Mouse (Mus musculus) midbrain, embryonic 12.5 days (tissue): ENCODE measurements around the gene Hoxd10. TPM values are rescaled to one million over a fixed set of nuclear protein-coding genes. Genes with fewer than 3 reads are reported as not detected.

Experiments used
- ATAC-seq: fragments of 200-750 bp; cut with Nextera tagmentation; 2 replicates; pipeline ENCODE4 v1.8.0; 2017; ENCODE audit warnings: low read depth, moderate TSS enrichment, moderate library complexity; ENCODE audit not compliant: low FRiP score
- H3K27ac ChIP-seq: fragments of 300-500 bp; sonication (generic); replicated peaks from 2 replicates; pipeline ENCODE4 v1.5.1; 2016; ENCODE audit warnings: mild to moderate bottlenecking
- H3K27me3 ChIP-seq: fragments of 300-500 bp; sonication (generic); 2 replicates; pipeline ENCODE4 v1.6.1; 2016; ENCODE audit warnings: mild to moderate bottlenecking
- H3K36me3 ChIP-seq: fragments of 300-500 bp; sonication (generic); 2 replicates; pipeline ENCODE4 v1.6.1; 2016
- H3K4me1 ChIP-seq: fragments of 300-500 bp; sonication (generic); 2 replicates; pipeline ENCODE4 v1.6.1; 2016
- H3K4me2 ChIP-seq: fragments of 300-500 bp; sonication (generic); replicated peaks from 2 replicates; pipeline ENCODE4 v1.6.1; 2016; ENCODE audit warnings: mild to moderate bottlenecking, moderate library complexity
- H3K4me3 ChIP-seq: fragments of 300-500 bp; sonication (generic); 2 replicates; pipeline ENCODE4 v1.5.1; 2016; ENCODE audit warnings: mild to moderate bottlenecking
- H3K9ac ChIP-seq: fragments of 300-500 bp; sonication (generic); replicated peaks from 2 replicates; pipeline ENCODE4 v1.6.1; 2016; ENCODE audit warnings: mild to moderate bottlenecking, moderate library complexity
- H3K9me3 ChIP-seq: fragments of 300-500 bp; sonication (generic); 2 replicates; pipeline ENCODE4 v1.6.1; 2016; ENCODE audit warnings: mild to moderate bottlenecking
- WGBS: fragments of 180-500 bp; shearing (Covaris S2); methylation state at CpG from one replicate; pipeline ENCODE4 v1.1.7; 2016; 5-methylcytosine and 5-hydroxymethylcytosine counted together
- polyA plus RNA-seq: library from polyadenylated mRNA; unstranded; fragments of >200 nt; fragmentation: Nextera tagmentation; extraction: Ambion mirVana; gene quantifications from 2 replicates; pipeline ENCODE4 v1.2.1, GENCODE M21; 2016

Gene Hoxd10
- polyA plus RNA-seq, 1 experiment from 2014 or later: not detected

- H3K4me1 ChIP-seq: 0 out of 2 replicates have a peak, but pooled peaks cover 5% of the 10 kb centered on the region
- H3K27me3 ChIP-seq: peaks cover 99% of the 10 kb centered on the region
- H3K27ac ChIP-seq: no peak overlapping the region
- H3K4me2 ChIP-seq: peak overlapping the region; percentile 14; the same call in 1 of the 2 replicates
- under 1% methylated on average over 43 of the region's 43 CpGs for WGBS
- no peak for ATAC-seq
- H3K9me3 ChIP-seq: no peaks in the 10 kb centered on the region
- H3K9ac ChIP-seq: no peak overlapping the region
- H3K4me3 ChIP-seq: peak overlapping the region; percentile 14; the same call in 1 of the 2 replicates
- no peaks in the 10 kb centered on the region for H3K36me3 ChIP-seq
These were observed 35.4 kb downstream of the Hoxd10 start for GRCm38 (mm10) chr2:74726973-74727639.

GRCm38 (mm10) chr2:74727640-74728302, 36.0 kb downstream of the Hoxd10 start:
- H3K4me2 ChIP-seq: peak overlapping the region; percentile 14; the same call in 1 of the 2 replicates
- peaks cover 99% of the 10 kb centered on the region for H3K27me3 ChIP-seq
- H3K27ac ChIP-seq: no peak overlapping the region

GRCm38 (mm10) chr2:74728303-74728680, 36.6 kb downstream of the Hoxd10 start:
- WGBS: 2% methylated on average over 13 of the region's 13 CpGs

More at GRCm38 (mm10) chr2:74727640-74728302, 36.0 kb downstream of the Hoxd10 start:
- Histone ChIP-seq H3K36me3 (no peaks in the 10 kb centered on the region), H3K9me3 (no peaks in the 10 kb centered on the region), H3K4me3 (peak overlapping the region; percentile 14; the same call in 1 of the 2 replicates), H3K9ac (no peak overlapping the region), H3K4me1 (peaks cover 9% of the 10 kb centered on the region; the same call in 1 of the 2 replicates)
- WGBS: 2% methylated on average over 25 of the region's 25 CpGs
- ATAC-seq: no peak

GRCm38 (mm10) chr2:74730331-74730730, 38.6 kb downstream of the Hoxd10 start:
- H3K9me3 ChIP-seq: no peaks in the 10 kb centered on the region
- H3K27ac ChIP-seq: no peak overlapping the region
- ATAC-seq: no peak
- no peaks in the 10 kb centered on the region for H3K36me3 ChIP-seq
- no peak overlapping the region for H3K4me2 ChIP-seq
- peaks cover 9% of the 10 kb centered on the region; the same call in 1 of the 2 replicates for H3K4me1 ChIP-seq
- no peak overlapping the region for H3K4me3 ChIP-seq
- peaks cover 99% of the 10 kb centered on the region for H3K27me3 ChIP-seq
- WGBS: 3% methylated on average over 8 of the region's 8 CpGs
- H3K9ac ChIP-seq: no peak overlapping the region

More at GRCm38 (mm10) chr2:74728303-74728680, 36.6 kb downstream of the Hoxd10 start:
- no peak overlapping the region for H3K4me3 ChIP-seq
- H3K9me3 ChIP-seq: no peaks in the 10 kb centered on the region
- no peaks in the 10 kb centered on the region for H3K36me3 ChIP-seq
- H3K27ac ChIP-seq: no peak overlapping the region
- H3K27me3 ChIP-seq: peaks cover 99% of the 10 kb centered on the region
- no peak overlapping the region for H3K4me2 ChIP-seq
- peaks cover 9% of the 10 kb centered on the region; the same call in 1 of the 2 replicates for H3K4me1 ChIP-seq
- no peak for ATAC-seq
- no peak overlapping the region for H3K9ac ChIP-seq

- Histone ChIP-seq H3K9me3 (no peaks in the 10 kb centered on the region), H3K4me2 (no peak overlapping the region), H3K4me3 (no peak overlapping the region), H3K36me3 (no peaks in the 10 kb centered on the region), H3K4me1 (peaks cover 11% of the 10 kb centered on the region), H3K27ac (no peak overlapping the region), H3K9ac (no peak overlapping the region), H3K27me3 (peaks cover 99% of the 10 kb centered on the region)
- no peak for ATAC-seq
These were observed 39.3 kb downstream of the Hoxd10 start for GRCm38 (mm10) chr2:74731055-74731454.

- H3K9me3 ChIP-seq: no peaks in the 10 kb centered on the region
- H3K4me3 ChIP-seq: no peak overlapping the region
- no peak for ATAC-seq
- no peaks in the 10 kb centered on the region for H3K36me3 ChIP-seq
- H3K27me3 ChIP-seq: peaks cover 99% of the 10 kb centered on the region
- H3K9ac ChIP-seq: no peak overlapping the region
- H3K4me2 ChIP-seq: no peak overlapping the region
- 1% methylated on average over 9 of the region's 9 CpGs for WGBS
- no peak overlapping the region for H3K27ac ChIP-seq
- H3K4me1 ChIP-seq: peaks cover 13% of the 10 kb centered on the region
These were observed 40.2 kb downstream of the Hoxd10 start for GRCm38 (mm10) chr2:74731799-74732512.

- no peak for ATAC-seq
- H3K9ac ChIP-seq: no peak overlapping the region
- no peaks in the 10 kb centered on the region for H3K9me3 ChIP-seq
- 1% methylated on average over 52 of the region's 52 CpGs for WGBS
- no peak overlapping the region for H3K4me3 ChIP-seq
- peaks cover 8% of the 10 kb centered on the region for H3K4me1 ChIP-seq
- no peak overlapping the region for H3K4me2 ChIP-seq
- H3K27ac ChIP-seq: no peak overlapping the region
- no peaks in the 10 kb centered on the region for H3K36me3 ChIP-seq
- H3K27me3 ChIP-seq: peaks cover 99% of the 10 kb centered on the region
These were observed 41.0 kb downstream of the Hoxd10 start for GRCm38 (mm10) chr2:74732513-74733316.

- Histone ChIP-seq H3K27me3 (peaks cover 99% of the 10 kb centered on the region), H3K4me2 (no peak overlapping the region), H3K27ac (no peak overlapping the region), H3K4me3 (no peak overlapping the region), H3K9me3 (no peaks in the 10 kb centered on the region), H3K36me3 (no peaks in the 10 kb centered on the region), H3K9ac (no peak overlapping the region), H3K4me1 (peaks cover 8% of the 10 kb centered on the region)
- no peak for ATAC-seq
- WGBS: 0% methylated on average over 16 of the region's 16 CpGs
These were observed 41.6 kb downstream of the Hoxd10 start for GRCm38 (mm10) chr2:74733317-74733661.

- no peaks in the 10 kb centered on the region for H3K9me3 ChIP-seq
- H3K4me3 ChIP-seq: no peak overlapping the region
- WGBS: 0% methylated on average over 6 of the region's 6 CpGs
- H3K27me3 ChIP-seq: peaks cover 99% of the 10 kb centered on the region
- no peaks in the 10 kb centered on the region for H3K36me3 ChIP-seq
- no peak overlapping the region for H3K4me2 ChIP-seq
- ATAC-seq: no peak
- H3K27ac ChIP-seq: no peak overlapping the region
- no peak overlapping the region for H3K9ac ChIP-seq
- peaks cover 8% of the 10 kb centered on the region for H3K4me1 ChIP-seq
These were observed 42.0 kb downstream of the Hoxd10 start for GRCm38 (mm10) chr2:74733765-74734164.

- no peaks in the 10 kb centered on the region for H3K9me3 ChIP-seq
- H3K4me2 ChIP-seq: no peak overlapping the region
- WGBS: under 1% methylated on average over 13 of the region's 13 CpGs
- peaks cover 99% of the 10 kb centered on the region for H3K27me3 ChIP-seq
- no peak overlapping the region for H3K27ac ChIP-seq
- no peak overlapping the region for H3K4me3 ChIP-seq
- H3K9ac ChIP-seq: no peak overlapping the region
- H3K36me3 ChIP-seq: no peaks in the 10 kb centered on the region
- peaks cover 8% of the 10 kb centered on the region for H3K4me1 ChIP-seq
- ATAC-seq: no peak
These were observed 42.7 kb downstream of the Hoxd10 start for GRCm38 (mm10) chr2:74734451-74734850.

GRCm38 (mm10) chr2:74734996-74735811, 43.5 kb downstream of the Hoxd10 start:
- H3K27me3 ChIP-seq: peaks cover 100% of the 10 kb centered on the region
- H3K27ac ChIP-seq: no peak overlapping the region
- no peaks in the 10 kb centered on the region for H3K36me3 ChIP-seq
- WGBS: under 1% methylated on average over 27 of the region's 27 CpGs
- no peak overlapping the region for H3K4me2 ChIP-seq
- ATAC-seq: no peak
- no peak overlapping the region for H3K9ac ChIP-seq
- no peaks in the 10 kb centered on the region for H3K9me3 ChIP-seq
- H3K4me3 ChIP-seq: no peak overlapping the region
- H3K4me1 ChIP-seq: peaks cover 8% of the 10 kb centered on the region
